Mouse (Mus musculus) forebrain, embryonic 11.5 days (tissue): ENCODE measurements around the gene Nfkbie. TPM values are rescaled to one million over a fixed set of nuclear protein-coding genes. Genes with fewer than 3 reads are reported as not detected.

ENCODE experiments used
- ATAC-seq: fragments of 200-750 bp; cut with Nextera tagmentation; replicated peaks from 2 replicates; pipeline ENCODE4 v1.8.0; 2017; ENCODE audit warnings: moderate TSS enrichment; ENCODE audit not compliant: low FRiP score
- DNase-seq: peaks from one replicate; pipeline ENCODE4 v3.0.0-alpha.2; 2017; ENCODE audit warnings: low spot score
- H3K27ac ChIP-seq: fragments of 300-500 bp; sonication (generic); 2 replicates; pipeline ENCODE4 v1.5.1; 2014; ENCODE audit warnings: low read depth, low read length
- H3K27me3 ChIP-seq: fragments of 300-500 bp; sonication (generic); 2 replicates; pipeline ENCODE4 v1.6.1; 2014; ENCODE audit warnings: mild to moderate bottlenecking, low read length, mixed read lengths; ENCODE audit not compliant: control insufficient read depth, insufficient read depth
- H3K36me3 ChIP-seq: fragments of 300-500 bp; sonication (generic); 2 replicates; pipeline ENCODE4 v1.6.1; 2014; ENCODE audit warnings: mild to moderate bottlenecking, low read length, moderate library complexity, mixed read lengths; ENCODE audit not compliant: control insufficient read depth, insufficient read depth
- H3K4me1 ChIP-seq: fragments of 300-500 bp; sonication (generic); replicated peaks from 2 replicates; pipeline ENCODE4 v1.6.1; 2014; ENCODE audit warnings: low read length, mixed read lengths; ENCODE audit not compliant: control insufficient read depth, insufficient read depth
- H3K4me2 ChIP-seq: fragments of 300-500 bp; sonication (generic); 2 replicates; pipeline ENCODE4 v1.6.1; 2014; ENCODE audit warnings: low read depth, mild to moderate bottlenecking, low read length, moderate library complexity, mixed read lengths; ENCODE audit not compliant: severe bottlenecking
- H3K4me3 ChIP-seq: fragments of 300-500 bp; sonication (generic); 2 replicates; pipeline ENCODE4 v1.5.1; 2014; ENCODE audit warnings: low read depth, low read length
- H3K9ac ChIP-seq: fragments of 300-500 bp; sonication (generic); 2 replicates; pipeline ENCODE4 v1.6.1; 2014; ENCODE audit warnings: low read length
- H3K9me3 ChIP-seq: fragments of 300-500 bp; sonication (generic); 2 replicates; pipeline ENCODE4 v1.6.1; 2016; ENCODE audit warnings: low read length, mixed read lengths; ENCODE audit not compliant: control insufficient read depth
- WGBS: fragments of 180-500 bp; shearing (Covaris S2); extraction: QIAGEN DNeasy Blood & Tissue Kit; methylation state at CpG from one replicate; pipeline ENCODE4 v1.1.7; 2014; 5-methylcytosine and 5-hydroxymethylcytosine counted together
- polyA plus RNA-seq: library from polyadenylated mRNA; unstranded; fragments of >200 nt; fragmentation: Nextera tagmentation; extraction: Ambion mirVana; gene quantifications from 2 replicates; pipeline ENCODE4 v1.2.1, GENCODE M21; 2014

Nfkbie gene
- polyA plus RNA-seq, 1 experiment from 2014 or later, result 6.0 TPM

DNA sequence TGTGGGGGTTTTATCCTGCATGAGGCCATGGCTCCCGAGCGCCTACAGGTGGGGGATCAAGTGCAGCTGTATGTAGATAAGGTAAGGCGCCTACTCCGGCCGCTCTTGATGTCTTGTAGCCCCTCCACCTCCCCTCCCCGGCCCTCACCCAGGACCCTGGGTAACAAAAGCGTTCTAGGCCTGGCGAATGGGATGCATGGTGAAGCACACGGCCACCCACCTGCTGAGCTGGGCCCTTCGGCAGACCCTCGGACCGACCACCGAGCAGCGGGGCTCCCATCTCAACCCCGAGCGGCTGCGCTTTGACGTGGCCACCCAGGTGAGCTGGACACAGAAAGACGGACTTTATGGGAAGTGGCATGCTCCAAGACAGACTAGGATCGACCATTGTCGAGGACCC, 38.4 kb upstream of the Nfkbie start:
- Histone ChIP-seq H3K27ac (no peak overlapping the region), H3K36me3 (no peaks in the 10 kb centered on the region), H3K27me3 (no peaks in the 10 kb centered on the region), H3K9ac (no peak overlapping the region), H3K9me3 (no peaks in the 10 kb centered on the region), H3K4me2 (no peak overlapping the region), H3K4me3 (no peak overlapping the region), H3K4me1 (no peaks in the 10 kb centered on the region)
- no peak for ATAC-seq
- DNase-seq, result no peak
- WGBS, result 94% methylated on average over 21 of the region's 21 CpGs

DNA sequence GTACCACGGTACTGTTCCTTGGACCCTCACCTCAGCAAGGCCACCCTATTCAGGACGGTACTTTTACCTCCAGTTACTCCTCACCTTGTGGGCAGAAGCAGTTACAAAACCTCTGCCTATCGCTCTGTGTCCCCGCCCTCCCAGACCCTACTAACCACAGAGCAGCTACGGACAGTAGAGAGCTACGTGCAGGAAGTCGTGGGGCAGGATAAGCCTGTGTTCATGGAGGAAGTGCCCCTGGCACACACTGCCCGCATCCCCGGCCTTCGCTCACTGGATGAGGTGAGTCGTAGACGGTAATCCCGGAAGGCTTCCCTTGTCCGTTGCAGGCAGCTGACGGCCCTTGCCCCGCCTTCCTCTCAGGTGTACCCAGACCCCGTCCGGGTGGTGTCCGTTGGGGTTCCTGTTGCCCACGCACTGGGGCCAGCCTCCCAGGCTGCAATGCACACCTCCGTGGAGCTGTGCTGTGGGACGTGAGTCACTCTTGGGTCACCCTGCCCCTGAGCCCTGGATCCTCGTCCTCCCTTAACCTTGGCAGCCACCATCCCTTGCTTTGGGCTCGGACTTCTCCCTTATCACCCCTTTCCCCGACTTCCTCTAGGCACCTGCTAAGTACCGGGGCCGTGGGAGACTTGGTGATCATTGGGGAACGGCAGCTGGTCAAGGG, 37.8 kb upstream of the Nfkbie start:
- Histone ChIP-seq H3K4me3 (no peak overlapping the region), H3K4me1 (no peaks in the 10 kb centered on the region), H3K27me3 (no peaks in the 10 kb centered on the region), H3K9me3 (no peaks in the 10 kb centered on the region), H3K9ac (no peak overlapping the region), H3K36me3 (no peaks in the 10 kb centered on the region), H3K27ac (no peak overlapping the region), H3K4me2 (no peak overlapping the region)
- 90% methylated on average over 28 of the region's 28 CpGs for WGBS
- ATAC-seq, result no peak
- no peak for DNase-seq

DNA sequence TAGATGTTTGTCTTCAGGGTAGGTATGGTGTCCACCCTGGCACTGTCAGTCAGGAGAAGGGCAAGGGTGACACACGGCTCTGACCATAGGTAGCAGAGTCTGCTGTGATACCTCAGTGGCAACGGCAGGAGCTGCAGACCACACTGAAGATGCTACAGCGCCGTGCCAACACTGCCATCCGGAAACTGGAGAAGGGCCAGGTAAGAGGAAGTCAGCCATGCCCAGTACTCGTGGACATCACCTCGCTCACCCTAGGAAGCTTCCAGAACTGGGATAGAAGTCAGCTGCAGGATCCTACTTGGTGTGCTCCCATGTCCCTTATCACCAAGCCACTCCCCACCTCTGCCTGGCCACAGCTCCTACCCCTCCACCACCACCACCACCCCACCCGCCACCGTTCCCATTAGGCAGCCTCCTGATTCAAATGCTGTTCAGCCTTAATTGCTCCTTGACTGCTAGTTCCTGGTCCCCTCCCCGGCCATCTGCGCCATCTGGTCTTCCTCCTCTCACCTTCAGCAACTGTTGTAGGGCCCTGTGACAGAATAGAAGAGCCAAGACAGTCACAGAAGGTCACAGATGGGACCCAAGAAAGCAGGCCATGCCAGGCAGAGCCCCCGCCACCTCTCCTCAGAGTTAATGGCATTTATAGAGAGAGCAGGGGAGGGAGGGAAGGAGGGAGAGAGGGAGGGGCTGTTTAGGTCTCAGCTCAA, 36.6 kb upstream of the Nfkbie start:
- H3K36me3 ChIP-seq, result no peaks in the 10 kb centered on the region
- no peak for DNase-seq

DNA sequence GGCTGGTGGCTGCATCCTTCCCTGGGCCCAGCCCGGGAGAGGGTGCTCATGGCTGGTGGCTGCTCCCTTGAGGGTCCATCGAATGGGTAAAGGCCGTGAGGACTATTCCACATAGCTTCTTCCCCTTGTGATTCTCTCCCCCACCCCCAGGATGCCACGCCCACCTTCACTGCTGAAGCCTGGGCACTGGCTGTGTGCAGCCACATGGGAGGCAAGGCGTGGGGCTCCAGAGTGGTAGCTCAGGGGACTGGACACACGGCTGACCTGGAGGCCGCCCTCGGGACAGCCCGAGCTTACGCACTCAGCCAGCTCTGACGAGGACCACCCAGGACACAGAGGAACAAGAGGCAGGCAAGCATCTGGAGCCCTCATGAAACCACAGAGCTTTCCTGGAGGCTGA, 35.4 kb upstream of the Nfkbie start:
- ATAC-seq (no peak), DNase-seq (no peak)
- Histone ChIP-seq H3K4me2 (no peak overlapping the region), H3K27ac (no peak overlapping the region), H3K4me3 (no peak overlapping the region), H3K27me3 (no peaks in the 10 kb centered on the region), H3K4me1 (0 out of 2 replicates have a peak, but pooled peaks cover 2% of the 10 kb centered on the region), H3K36me3 (no peaks in the 10 kb centered on the region), H3K9me3 (no peaks in the 10 kb centered on the region), H3K9ac (no peak overlapping the region)
- WGBS, result 82% methylated on average over 11 of the region's 11 CpGs

More for the DNA sequence above, 36.6 kb upstream of the Nfkbie start:
- H3K27me3 ChIP-seq, result no peaks in the 10 kb centered on the region
- no peaks in the 10 kb centered on the region for H3K9me3 ChIP-seq
- H3K9ac ChIP-seq, result no peak overlapping the region
- no peak for ATAC-seq
- 0 out of 2 replicates have a peak, but pooled peaks cover 2% of the 10 kb centered on the region for H3K4me1 ChIP-seq
- 90% methylated on average over 12 of the region's 12 CpGs for WGBS
- no peak overlapping the region for H3K4me2 ChIP-seq
- H3K27ac ChIP-seq, result no peak overlapping the region
- no peak overlapping the region for H3K4me3 ChIP-seq

DNA sequence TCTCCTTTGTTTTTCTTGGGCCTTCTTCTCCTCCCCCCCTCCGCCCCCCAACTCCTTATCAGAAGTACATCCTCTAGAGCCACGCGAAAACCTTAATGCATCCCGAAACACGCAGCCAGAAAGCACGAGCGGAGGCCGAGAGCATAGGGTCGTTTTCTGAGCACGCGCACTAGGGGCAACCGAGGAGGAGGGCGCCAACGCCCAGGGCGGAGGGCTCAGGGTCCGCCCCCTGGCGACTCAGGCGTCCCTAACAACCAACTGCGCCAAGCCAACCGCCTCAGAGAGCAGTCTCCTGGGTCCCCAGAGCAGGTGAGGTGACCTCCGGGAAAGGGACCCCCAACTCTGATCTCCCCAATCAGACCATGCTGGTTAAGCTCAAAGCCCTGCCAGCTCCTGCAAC, 32.2 kb upstream of the Nfkbie start, which contains the start of gene Tcte1:
Gene Tcte1 (plus strand): TSS at position 172 of the 400 bp plus-strand sequence.
- Histone ChIP-seq H3K4me1 (0 out of 2 replicates have a peak, but pooled peaks cover 4% of the 10 kb centered on the region), H3K27ac (no peak within 1 kb of the TSS), H3K9me3 (no peaks in the 10 kb centered on the region), H3K36me3 (no peaks in the 10 kb centered on the region), H3K4me3 (peak within 1 kb of the TSS; percentile 34), H3K4me2 (peak within 1 kb of the TSS; percentile 66), H3K9ac (peak within 1 kb of the TSS; percentile 48), H3K27me3 (no peaks in the 10 kb centered on the region)
- peak; percentile 85 for DNase-seq
- under 1% methylated on average over 21 of the region's 21 CpGs for WGBS
- ATAC-seq, result peak; percentile 89

DNA sequence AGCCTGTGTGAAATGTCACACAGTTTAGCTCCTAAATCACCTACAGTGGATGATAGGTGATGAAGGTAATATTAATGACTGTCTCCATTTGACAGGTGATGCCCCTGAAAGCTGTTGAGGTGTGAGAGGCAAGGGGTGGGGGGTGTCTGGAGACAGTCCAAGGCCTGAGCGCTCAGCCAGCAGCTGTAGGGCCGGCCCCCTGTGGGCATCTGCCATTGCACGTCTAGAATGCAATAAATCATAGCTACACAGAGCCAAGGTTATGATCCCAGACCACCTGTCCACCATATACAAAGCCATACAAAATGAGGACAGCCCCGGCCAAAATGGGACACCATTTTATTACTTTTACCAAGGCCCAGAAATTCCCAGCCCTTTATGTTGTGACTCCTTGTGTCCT, 30.5 kb upstream of the Nfkbie start:
- H3K9me3 ChIP-seq, result no peaks in the 10 kb centered on the region
- ATAC-seq, result no peak
- H3K4me2 ChIP-seq, result no peak overlapping the region
- H3K9ac ChIP-seq, result no peak overlapping the region
- H3K4me1 ChIP-seq, result 0 out of 2 replicates have a peak, but pooled peaks cover 4% of the 10 kb centered on the region
- no peaks in the 10 kb centered on the region for H3K36me3 ChIP-seq
- no peak overlapping the region for H3K27ac ChIP-seq
- H3K4me3 ChIP-seq, result no peak overlapping the region
- DNase-seq, result no peak
- 84% methylated on average over 4 of the region's 4 CpGs for WGBS
- no peaks in the 10 kb centered on the region for H3K27me3 ChIP-seq

DNA sequence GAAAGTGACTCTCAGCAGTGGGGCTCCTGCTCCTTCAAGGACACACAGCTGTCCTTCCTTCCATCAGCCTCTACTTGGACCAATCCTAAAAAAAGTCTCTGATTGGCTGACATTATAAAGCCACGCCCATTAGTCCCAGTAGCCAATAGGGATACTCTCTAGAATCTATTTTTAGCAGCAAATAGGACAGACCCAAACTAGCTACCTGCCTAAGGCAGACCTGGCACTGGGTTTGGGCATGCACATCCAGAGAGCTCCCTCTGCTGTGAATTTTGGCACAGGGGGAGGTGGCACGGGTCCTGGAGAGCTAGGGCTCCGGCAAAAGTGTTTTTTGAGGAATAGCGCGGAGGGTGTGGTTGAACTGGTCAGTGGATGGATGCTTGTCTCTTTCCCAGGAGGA, 28.9 kb upstream of the Nfkbie start:
- ATAC-seq (no peak), DNase-seq (no peak)
- Histone ChIP-seq H3K4me1 (0 out of 2 replicates have a peak, but pooled peaks cover 4% of the 10 kb centered on the region), H3K9ac (no peak overlapping the region), H3K27me3 (peaks cover 4% of the 10 kb centered on the region), H3K9me3 (no peaks in the 10 kb centered on the region), H3K36me3 (no peaks in the 10 kb centered on the region), H3K4me3 (no peak overlapping the region), H3K27ac (no peak overlapping the region), H3K4me2 (no peak overlapping the region)
- 17% methylated on average over 5 of the region's 5 CpGs for WGBS

DNA sequence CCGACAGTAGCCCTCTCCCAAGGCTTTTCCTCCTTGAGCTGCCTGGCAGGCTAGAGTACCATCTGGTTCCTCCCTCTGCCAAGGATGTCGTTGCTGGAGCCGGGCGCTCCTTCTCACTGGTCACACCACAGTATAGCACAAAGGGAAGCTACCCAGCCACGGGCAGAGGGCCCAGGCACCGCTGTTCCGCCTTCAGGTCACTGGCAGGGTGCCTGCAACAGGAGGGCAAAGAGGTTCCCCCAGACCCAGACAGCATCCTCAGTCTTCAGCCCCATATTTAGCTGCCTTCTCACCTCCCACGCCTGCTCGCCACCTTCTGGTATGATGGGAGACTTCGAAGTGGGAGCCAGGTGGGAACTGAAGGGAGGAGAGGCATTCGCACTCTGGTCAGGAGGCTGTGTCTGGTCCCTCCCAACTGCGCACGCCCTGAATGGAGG, 25.1 kb upstream of the Nfkbie start:
- ATAC-seq (no peak), DNase-seq (no peak)
- Histone ChIP-seq H3K36me3 (no peaks in the 10 kb centered on the region), H3K4me1 (0 out of 2 replicates have a peak, but pooled peaks cover 2% of the 10 kb centered on the region), H3K4me2 (no peak overlapping the region), H3K4me3 (no peak overlapping the region), H3K9me3 (no peaks in the 10 kb centered on the region), H3K27me3 (peaks cover 6% of the 10 kb centered on the region), H3K9ac (no peak overlapping the region), H3K27ac (no peak overlapping the region)
- 62% methylated on average over 13 of the region's 13 CpGs for whole genome bisulfite sequencing
